Mouse (Mus musculus) heart, postnatal 10 days (tissue): ENCODE data around the gene Zc3h7b. TPM values are rescaled to one million over a fixed set of nuclear protein-coding genes. Genes with fewer than 3 reads are reported as not detected.
"Not testable (repeated sequence)": the region's sequence is repeated elsewhere in the genome, so short reads cannot be mapped to it uniquely, and the experiment has no call there.

Source experiments
- DNase-seq, 2 experiments: peaks; one replicate each; pipeline ENCODE4 v3.0.0; 2021
- intact Hi-C: fragments of 180-260 bp; cut with DNase I; formaldehyde crosslinking; loops from one replicate; pipeline ENCODE4 v1.15.1; 2025
- total RNA-seq, 2 experiments: library from RNA; stranded (reverse); gene quantifications; 2 replicates each; pipeline ENCODE4 v1.2.3; 2021

The Zc3h7b gene
- total RNA-seq, 2 experiments from 2014 or later: 83.1 to 91.3 TPM

GRCm38 (mm10) chr15:81735075-81735474 lies 9.8 kb upstream of the Zc3h7b start:
- DNase-seq: no peak
- intact Hi-C loops: no loop called here

GRCm38 (mm10) chr15:81739296-81739695 lies 5.6 kb upstream of the Zc3h7b start:
- intact Hi-C loops: no loop called here
- DNase-seq: no peak

GRCm38 (mm10) chr15:81739924-81740323 lies 4.9 kb upstream of the Zc3h7b start:
- intact Hi-C loops: loop anchor here (5.0 kb wide), 1 partner anchor 177 kb away; no protein-coding TSS in a partner anchor
- no peak for DNase-seq

GRCm38 (mm10) chr15:81742368-81742767 lies 2.5 kb upstream of the Zc3h7b start:
- intact Hi-C loops: loop anchor here (5.0 kb wide), 1 partner anchor 175 kb away; no protein-coding TSS in a partner anchor

GRCm38 (mm10) chr15:81745601-81746114 lies 801 bp downstream of the Zc3h7b start:
- peak; percentile 67 to 79 for DNase-seq
- intact Hi-C loops: loop anchor here (2.0 kb wide), 2 partner anchors 57 to 65 kb away; partner anchors contain the start of gene Tef

More at GRCm38 (mm10) chr15:81742368-81742767, 2.5 kb upstream of the Zc3h7b start:
- DNase-seq: not testable (repeated sequence)

- intact Hi-C loops: no loop called here
- DNase-seq: peak; percentile 45 to 57
Observed at GRCm38 (mm10) chr15:81749742-81750141, 4.9 kb downstream of the Zc3h7b start.

GRCm38 (mm10) chr15:81753669-81754068 lies 8.8 kb downstream of the Zc3h7b start:
- intact Hi-C loops: no loop called here
- DNase-seq: no peak

- DNase-seq: no peak
- intact Hi-C loops: no loop called here
Observed at GRCm38 (mm10) chr15:81758701-81759100, 13.8 kb downstream of the Zc3h7b start.

- DNase-seq: no peak
- intact Hi-C loops: no loop called here
Observed at GRCm38 (mm10) chr15:81759542-81759941, 14.7 kb downstream of the Zc3h7b start.

GRCm38 (mm10) chr15:81760361-81761079 lies 15.7 kb downstream of the Zc3h7b start:
- no peak for DNase-seq
- intact Hi-C loops: no loop called here

GRCm38 (mm10) chr15:81761381-81761780 lies 16.5 kb downstream of the Zc3h7b start:
- intact Hi-C loops: no loop called here
- DNase-seq: no peak

GRCm38 (mm10) chr15:81761959-81762358 lies 17.1 kb downstream of the Zc3h7b start:
- intact Hi-C loops: no loop called here
- DNase-seq: no peak

- no peak for DNase-seq
- intact Hi-C loops: no loop called here
Observed at GRCm38 (mm10) chr15:81764573-81764972, 19.7 kb downstream of the Zc3h7b start.

- intact Hi-C loops: no loop called here
- DNase-seq: no peak
Observed at GRCm38 (mm10) chr15:81765651-81766050, 20.8 kb downstream of the Zc3h7b start.

GRCm38 (mm10) chr15:81766439-81766838 lies 21.6 kb downstream of the Zc3h7b start:
- intact Hi-C loops: no loop called here
- no peak for DNase-seq

GRCm38 (mm10) chr15:81769037-81769436 lies 24.2 kb downstream of the Zc3h7b start:
- no peak for DNase-seq
- intact Hi-C loops: no loop called here

GRCm38 (mm10) chr15:81772431-81773120 lies 27.7 kb downstream of the Zc3h7b start:
- intact Hi-C loops: no loop called here
- DNase-seq: peak; percentile 39 to 40

- peak; percentile 71 to 77 for DNase-seq
- intact Hi-C loops: no loop called here
Observed at GRCm38 (mm10) chr15:81774505-81775171, 29.8 kb downstream of the Zc3h7b start.

- intact Hi-C loops: no loop called here
- no peak for DNase-seq
Observed at GRCm38 (mm10) chr15:81776631-81777422, 32.0 kb downstream of the Zc3h7b start.

GRCm38 (mm10) chr15:81781816-81782215 lies 37.0 kb downstream of the Zc3h7b start:
- no peak for DNase-seq
- intact Hi-C loops: no loop called here
